Mouse (Mus musculus): ENCODE measurements around the gene Gm10487. TPM values are rescaled to one million over a fixed set of nuclear protein-coding genes. Genes with fewer than 3 reads are reported as not detected.
"Not testable (repeated sequence)": the region's sequence is repeated elsewhere in the genome, so short reads cannot be mapped to it uniquely, and the experiment has no call there.

Gene Gm10487
- total RNA-seq (2021), result not detected

- intact Hi-C loops (cut with DNase I); DNase-seq: not testable (repeated sequence)
These were observed at the start of gene Gm10487 for GRCm38 (mm10) chrX:30843369-30843768. Gene Gm10487 (minus strand): TSS chrX:30843469.
